Mouse (Mus musculus): ENCODE measurements around the gene Olfr951. TPM values are rescaled to one million over a fixed set of nuclear protein-coding genes. Genes with fewer than 3 reads are reported as not detected.

Gene Olfr951
- 0.50 TPM in 1 of 2 replicates, not detected in the other for polyA plus RNA-seq (2011; ENCODE audit: insufficient read depth, insufficient read length, low replicate concordance, missing spikeins)

DNA sequence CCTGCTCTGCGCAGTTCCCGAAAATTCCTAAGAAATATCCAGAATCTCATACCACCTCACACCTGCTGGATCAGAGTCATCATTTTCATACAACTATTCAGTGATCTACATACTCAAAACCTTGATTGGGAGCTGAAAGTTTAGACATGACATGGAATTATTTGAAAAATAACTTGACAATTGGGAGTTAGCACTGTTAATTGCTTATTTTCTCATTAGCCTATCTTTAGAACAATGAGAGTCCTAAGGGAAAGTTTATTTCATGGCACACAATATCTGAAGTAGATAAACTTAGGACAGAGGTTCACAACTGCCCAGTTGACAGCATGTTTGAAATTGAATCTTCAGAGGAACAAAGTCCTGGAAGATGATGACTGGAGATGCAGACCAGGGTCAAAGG lies at the start of gene Olfr951:
Olfr951 (plus strand) TSS at position 301 of the 400 bp plus-strand sequence.
- Histone ChIP-seq H3K4me1 (ENCODE audit: control insufficient read depth, insufficient read depth, low read length) (no peaks in the 10 kb centered on the region), H3K4me3 (replicated peaks; ENCODE audit: control insufficient read depth, low read depth, low read length) (no peak within 1 kb of the TSS), H3K27ac (ENCODE audit: control insufficient read depth, insufficient read depth, low read depth, low read length, poor library complexity) (no peak within 1 kb of the TSS)
- no peak for TF ChIP-seq CTCF (IDR thresholded peaks at IDR 0.05; ENCODE audit: control insufficient read depth, insufficient read depth, low read length)
- TF ChIP-seq POLR2A (IDR thresholded peaks at IDR 0.05; ENCODE audit: borderline replicate concordance, control insufficient read depth, low read depth, low read length): no peak
- WGBS: 89% methylated on average over 2 of the region's 2 CpGs

- TF ChIP-seq POLR2A (IDR thresholded peaks at IDR 0.05; ENCODE audit: borderline replicate concordance, control insufficient read depth, low read depth, low read length): no peak
- TF ChIP-seq CTCF (IDR thresholded peaks at IDR 0.05; ENCODE audit: control insufficient read depth, insufficient read depth, low read length): no peak
- no peaks in the 10 kb centered on the region for H3K4me1 ChIP-seq (ENCODE audit: control insufficient read depth, insufficient read depth, low read length)
- no peak within 1 kb of the TSS for H3K27ac ChIP-seq (ENCODE audit: control insufficient read depth, insufficient read depth, low read depth, low read length, poor library complexity)
- no peak within 1 kb of the TSS for H3K4me3 ChIP-seq (replicated peaks; ENCODE audit: control insufficient read depth, low read depth, low read length)
Observed at GRCm38 (mm10) chr9:39427048-39427447, 39.8 kb downstream of the Olfr951 start, which contains the start of gene Olfr952. Olfr952 (minus strand) TSS chr9:39427148.

Other genes with a start within 250 kb of the Olfr951 start
- not detected in 2 replicates for gene Olfr943, start 221.1 kb upstream of the Olfr951 start, polyA plus RNA-seq (2011; ENCODE audit: insufficient read depth, insufficient read length, low replicate concordance, missing spikeins)
- gene Olfr944, start 185.5 kb upstream of the Olfr951 start, polyA plus RNA-seq (2011; ENCODE audit: insufficient read depth, insufficient read length, low replicate concordance, missing spikeins): not detected in 2 replicates
- not detected in 2 replicates for gene Olfr1537, start 137.4 kb upstream of the Olfr951 start, polyA plus RNA-seq (2011; ENCODE audit: insufficient read depth, insufficient read length, low replicate concordance, missing spikeins)
- not detected in 2 replicates for gene Olfr945, start 110.6 kb upstream of the Olfr951 start, polyA plus RNA-seq (2011; ENCODE audit: insufficient read depth, insufficient read length, low replicate concordance, missing spikeins)
- not detected in 2 replicates for gene Olfr948, start 61.4 kb upstream of the Olfr951 start, polyA plus RNA-seq (2011; ENCODE audit: insufficient read depth, insufficient read length, low replicate concordance, missing spikeins)
- not detected in 2 replicates for gene Olfr952, start 39.7 kb downstream of the Olfr951 start, polyA plus RNA-seq (2011; ENCODE audit: insufficient read depth, insufficient read length, low replicate concordance, missing spikeins)
- not detected in 2 replicates for gene Olfr954, start 69.3 kb downstream of the Olfr951 start, polyA plus RNA-seq (2011; ENCODE audit: insufficient read depth, insufficient read length, low replicate concordance, missing spikeins)
- gene Olfr955, start 84.5 kb downstream of the Olfr951 start, polyA plus RNA-seq (2011; ENCODE audit: insufficient read depth, insufficient read length, low replicate concordance, missing spikeins): not detected in 2 replicates
- gene Olfr44, start 106.6 kb downstream of the Olfr951 start, polyA plus RNA-seq (2011; ENCODE audit: insufficient read depth, insufficient read length, low replicate concordance, missing spikeins): not detected in 2 replicates
- not detected in 2 replicates for gene Olfr957, start 128.4 kb downstream of the Olfr951 start, polyA plus RNA-seq (2011; ENCODE audit: insufficient read depth, insufficient read length, low replicate concordance, missing spikeins)
- not detected in 2 replicates for gene Olfr958, start 166.6 kb downstream of the Olfr951 start, polyA plus RNA-seq (2011; ENCODE audit: insufficient read depth, insufficient read length, low replicate concordance, missing spikeins)
- not detected in 2 replicates for gene Olfr959, start 188.2 kb downstream of the Olfr951 start, polyA plus RNA-seq (2011; ENCODE audit: insufficient read depth, insufficient read length, low replicate concordance, missing spikeins)
- 0.35 TPM in 1 of 2 replicates, not detected in the other for gene AW551984, start 217.0 kb downstream of the Olfr951 start, polyA plus RNA-seq (2011; ENCODE audit: insufficient read depth, insufficient read length, low replicate concordance, missing spikeins)
- gene Olfr148, start 223.2 kb downstream of the Olfr951 start, polyA plus RNA-seq (2011; ENCODE audit: insufficient read depth, insufficient read length, low replicate concordance, missing spikeins): not detected in 2 replicates
- gene Olfr960, start 234.0 kb downstream of the Olfr951 start, polyA plus RNA-seq (2011; ENCODE audit: insufficient read depth, insufficient read length, low replicate concordance, missing spikeins): not detected in 2 replicates